Mouse (Mus musculus): ENCODE measurements around the gene Rln1. TPM values are rescaled to one million over a fixed set of nuclear protein-coding genes. Genes with fewer than 3 reads are reported as not detected.

Rln1 gene
- not detected for polyA plus RNA-seq (2015; fragmentation: Illumina TruSeq; extraction: RNeasy Lipid Tissue Mini Kit (QIAGEN cat#74804); ENCODE audit: insufficient read depth, low replicate concordance)

GRCm38 (mm10) chr19:29334068-29334745 lies at the start of gene Rln1:
Gene Rln1 (minus strand): TSS chr19:29334670.

GRCm38 (mm10) chr19:29366969-29367622 lies 32.6 kb upstream of the Rln1 start, which contains the start of the genes Plgrkt and Cd274:
Gene Plgrkt (minus strand): TSS chr19:29367390.
Gene Cd274 (plus strand): TSS chr19:29367455.

GRCm38 (mm10) chr19:29325053-29325851 lies 9.2 kb downstream of the Rln1 start, which contains the start of gene Insl6:
Gene Insl6 (minus strand): TSS chr19:29325356.

Other genes starting within 250 kb of the Rln1 start
- 19.2 TPM for gene Rcl1, start 233.3 kb downstream of the Rln1 start, polyA plus RNA-seq (2015; fragmentation: Illumina TruSeq; extraction: RNeasy Lipid Tissue Mini Kit (QIAGEN cat#74804); ENCODE audit: insufficient read depth, low replicate concordance)
- gene Jak2, start 82.8 kb downstream of the Rln1 start, polyA plus RNA-seq (2015; fragmentation: Illumina TruSeq; extraction: RNeasy Lipid Tissue Mini Kit (QIAGEN cat#74804); ENCODE audit: insufficient read depth, low replicate concordance): 104 TPM
- 8.2 TPM for gene Insl6, start 9.3 kb downstream of the Rln1 start, polyA plus RNA-seq (2015; fragmentation: Illumina TruSeq; extraction: RNeasy Lipid Tissue Mini Kit (QIAGEN cat#74804); ENCODE audit: insufficient read depth, low replicate concordance)
- 296 TPM for gene Plgrkt, start 32.7 kb upstream of the Rln1 start, polyA plus RNA-seq (2015; fragmentation: Illumina TruSeq; extraction: RNeasy Lipid Tissue Mini Kit (QIAGEN cat#74804); ENCODE audit: insufficient read depth, low replicate concordance)
- 40.8 TPM for gene Cd274, start 32.8 kb upstream of the Rln1 start, polyA plus RNA-seq (2015; fragmentation: Illumina TruSeq; extraction: RNeasy Lipid Tissue Mini Kit (QIAGEN cat#74804); ENCODE audit: insufficient read depth, low replicate concordance)
- gene Pdcd1lg2, start 76.2 kb upstream of the Rln1 start, polyA plus RNA-seq (2015; fragmentation: Illumina TruSeq; extraction: RNeasy Lipid Tissue Mini Kit (QIAGEN cat#74804); ENCODE audit: insufficient read depth, low replicate concordance): 10.6 TPM
- gene Ric1, start 187.6 kb upstream of the Rln1 start, polyA plus RNA-seq (2015; fragmentation: Illumina TruSeq; extraction: RNeasy Lipid Tissue Mini Kit (QIAGEN cat#74804); ENCODE audit: insufficient read depth, low replicate concordance): 27.1 TPM